Mouse (Mus musculus): ENCODE measurements around the gene Nr3c2. TPM values are rescaled to one million over a fixed set of nuclear protein-coding genes. Genes with fewer than 3 reads are reported as not detected.

Gene Nr3c2
- polyA plus RNA-seq, 1 experiment from 2014 or later, result 3.0 TPM

GRCm38 (mm10) chr8:77185816-77186215 is 286.6 kb downstream of the Nr3c2 start:
- H3K4me2 ChIP-seq, result no peak overlapping the region
- H3K27me3 ChIP-seq, result no peaks in the 10 kb centered on the region
- no peak overlapping the region for H3K27ac ChIP-seq
- H3K4me1 ChIP-seq, result peaks cover 12% of the 10 kb centered on the region
- no peak overlapping the region for H3K9ac ChIP-seq
- no peaks in the 10 kb centered on the region for H3K9me3 ChIP-seq
- no peaks in the 10 kb centered on the region for H3K36me3 ChIP-seq
- no peak for ATAC-seq (ENCODE audit: insufficient number of reproducible peaks, insufficient read depth, low FRiP score, low TSS enrichment, low read depth)
- no peak overlapping the region for H3K4me3 ChIP-seq
- WGBS, result 91% methylated on average over 28 of the region's 28 CpGs

GRCm38 (mm10) chr8:77186914-77187536 is 287.8 kb downstream of the Nr3c2 start:
- Histone ChIP-seq H3K9me3 (no peaks in the 10 kb centered on the region), H3K4me2 (no peak overlapping the region), H3K27ac (no peak overlapping the region), H3K4me1 (peaks cover 12% of the 10 kb centered on the region), H3K27me3 (no peaks in the 10 kb centered on the region), H3K4me3 (no peak overlapping the region), H3K9ac (no peak overlapping the region), H3K36me3 (no peaks in the 10 kb centered on the region)
- ATAC-seq (ENCODE audit: insufficient number of reproducible peaks, insufficient read depth, low FRiP score, low TSS enrichment, low read depth), result no peak
- 78% methylated on average over 9 of the region's 9 CpGs for WGBS

- WGBS, result 55% methylated on average over 9 of the region's 9 CpGs
- peaks cover 12% of the 10 kb centered on the region for H3K4me1 ChIP-seq
- H3K27ac ChIP-seq, result no peak overlapping the region
- H3K9ac ChIP-seq, result no peak overlapping the region
- H3K27me3 ChIP-seq, result no peaks in the 10 kb centered on the region
- H3K4me2 ChIP-seq, result no peak overlapping the region
- no peaks in the 10 kb centered on the region for H3K9me3 ChIP-seq
- ATAC-seq (ENCODE audit: insufficient number of reproducible peaks, insufficient read depth, low FRiP score, low TSS enrichment, low read depth), result no peak
- H3K4me3 ChIP-seq, result no peak overlapping the region
- H3K36me3 ChIP-seq, result no peaks in the 10 kb centered on the region
These were observed 288.5 kb downstream of the Nr3c2 start for GRCm38 (mm10) chr8:77187748-77188147.

GRCm38 (mm10) chr8:77188298-77188697 is 289.1 kb downstream of the Nr3c2 start:
- no peak overlapping the region for H3K27ac ChIP-seq
- H3K9me3 ChIP-seq, result no peaks in the 10 kb centered on the region
- no peaks in the 10 kb centered on the region for H3K36me3 ChIP-seq
- no peak overlapping the region for H3K9ac ChIP-seq
- no peak for ATAC-seq (ENCODE audit: insufficient number of reproducible peaks, insufficient read depth, low FRiP score, low TSS enrichment, low read depth)
- no peaks in the 10 kb centered on the region for H3K27me3 ChIP-seq
- no peak overlapping the region for H3K4me3 ChIP-seq
- WGBS, result 30% methylated on average over 4 of the region's 4 CpGs
- H3K4me1 ChIP-seq, result peaks cover 12% of the 10 kb centered on the region
- H3K4me2 ChIP-seq, result no peak overlapping the region

GRCm38 (mm10) chr8:77189318-77189717 is 290.1 kb downstream of the Nr3c2 start:
- H3K36me3 ChIP-seq, result no peaks in the 10 kb centered on the region
- H3K4me1 ChIP-seq, result peaks cover 12% of the 10 kb centered on the region
- no peak overlapping the region for H3K9ac ChIP-seq
- no peak for ATAC-seq (ENCODE audit: insufficient number of reproducible peaks, insufficient read depth, low FRiP score, low TSS enrichment, low read depth)
- 66% methylated on average over 9 of the region's 9 CpGs for WGBS
- H3K4me2 ChIP-seq, result no peak overlapping the region
- no peak overlapping the region for H3K27ac ChIP-seq
- H3K9me3 ChIP-seq, result no peaks in the 10 kb centered on the region
- no peak overlapping the region for H3K4me3 ChIP-seq
- no peaks in the 10 kb centered on the region for H3K27me3 ChIP-seq

- Histone ChIP-seq H3K9me3 (no peaks in the 10 kb centered on the region), H3K4me2 (no peak overlapping the region), H3K27ac (no peak overlapping the region), H3K27me3 (no peaks in the 10 kb centered on the region), H3K4me1 (peaks cover 12% of the 10 kb centered on the region), H3K36me3 (no peaks in the 10 kb centered on the region), H3K4me3 (no peak overlapping the region), H3K9ac (no peak overlapping the region)
- 84% methylated on average over 3 of the region's 3 CpGs for WGBS
- ATAC-seq (ENCODE audit: insufficient number of reproducible peaks, insufficient read depth, low FRiP score, low TSS enrichment, low read depth), result no peak
These were observed 291.2 kb downstream of the Nr3c2 start for GRCm38 (mm10) chr8:77190393-77190792.

GRCm38 (mm10) chr8:77209297-77209696 is 310.1 kb downstream of the Nr3c2 start:
- WGBS, result 91% methylated on average over 3 of the region's 3 CpGs
- Histone ChIP-seq H3K4me1 (peaks cover 20% of the 10 kb centered on the region), H3K27me3 (no peaks in the 10 kb centered on the region), H3K4me2 (no peak overlapping the region), H3K4me3 (no peak overlapping the region), H3K36me3 (no peaks in the 10 kb centered on the region), H3K9ac (no peak overlapping the region), H3K27ac (no peak overlapping the region), H3K9me3 (no peaks in the 10 kb centered on the region)
- no peak for ATAC-seq (ENCODE audit: insufficient number of reproducible peaks, insufficient read depth, low FRiP score, low TSS enrichment, low read depth)

GRCm38 (mm10) chr8:77213893-77214464 is 314.7 kb downstream of the Nr3c2 start:
- H3K27ac ChIP-seq, result peak overlapping the region; percentile 84
- 28% methylated on average over 3 of the region's 3 CpGs for WGBS

GRCm38 (mm10) chr8:77214665-77215064 is 315.4 kb downstream of the Nr3c2 start:
- Histone ChIP-seq H3K4me1 (peaks cover 31% of the 10 kb centered on the region), H3K27ac (peak overlapping the region; percentile 84), H3K9me3 (no peaks in the 10 kb centered on the region), H3K4me3 (no peak overlapping the region), H3K36me3 (no peaks in the 10 kb centered on the region), H3K4me2 (peak overlapping the region; percentile 37), H3K27me3 (no peaks in the 10 kb centered on the region), H3K9ac (no peak overlapping the region)
- WGBS, result 45% methylated on average over 8 of the region's 8 CpGs
- 0 out of 2 replicates have a peak, but pooled peaks have one; percentile 59 for ATAC-seq (ENCODE audit: insufficient number of reproducible peaks, insufficient read depth, low FRiP score, low TSS enrichment, low read depth)

More at GRCm38 (mm10) chr8:77213893-77214464, 314.7 kb downstream of the Nr3c2 start:
- peaks cover 31% of the 10 kb centered on the region for H3K4me1 ChIP-seq
- no peaks in the 10 kb centered on the region for H3K27me3 ChIP-seq
- H3K9ac ChIP-seq, result no peak overlapping the region
- no peak overlapping the region for H3K4me3 ChIP-seq
- no peaks in the 10 kb centered on the region for H3K36me3 ChIP-seq
- no peak for ATAC-seq (ENCODE audit: insufficient number of reproducible peaks, insufficient read depth, low FRiP score, low TSS enrichment, low read depth)
- peak overlapping the region; percentile 37 for H3K4me2 ChIP-seq
- no peaks in the 10 kb centered on the region for H3K9me3 ChIP-seq

GRCm38 (mm10) chr8:77215191-77215590 is 315.9 kb downstream of the Nr3c2 start:
- Histone ChIP-seq H3K27ac (no peak overlapping the region), H3K4me1 (peaks cover 30% of the 10 kb centered on the region), H3K27me3 (no peaks in the 10 kb centered on the region), H3K4me2 (no peak overlapping the region), H3K9ac (no peak overlapping the region), H3K4me3 (no peak overlapping the region), H3K36me3 (no peaks in the 10 kb centered on the region), H3K9me3 (no peaks in the 10 kb centered on the region)
- WGBS, result 53% methylated on average over 6 of the region's 6 CpGs
- ATAC-seq (ENCODE audit: insufficient number of reproducible peaks, insufficient read depth, low FRiP score, low TSS enrichment, low read depth), result no peak

- H3K9ac ChIP-seq, result no peak overlapping the region
- WGBS, result 74% methylated on average over 4 of the region's 4 CpGs
- H3K27ac ChIP-seq, result no peak overlapping the region
- no peaks in the 10 kb centered on the region for H3K36me3 ChIP-seq
- ATAC-seq (ENCODE audit: insufficient number of reproducible peaks, insufficient read depth, low FRiP score, low TSS enrichment, low read depth), result no peak
- H3K4me1 ChIP-seq, result 0 out of 2 replicates have a peak, but pooled peaks cover 7% of the 10 kb centered on the region
- H3K27me3 ChIP-seq, result no peaks in the 10 kb centered on the region
- H3K4me3 ChIP-seq, result no peak overlapping the region
- H3K9me3 ChIP-seq, result no peaks in the 10 kb centered on the region
- H3K4me2 ChIP-seq, result no peak overlapping the region
These were observed 323.9 kb downstream of the Nr3c2 start for GRCm38 (mm10) chr8:77223123-77223522.

- no peak for ATAC-seq (ENCODE audit: insufficient number of reproducible peaks, insufficient read depth, low FRiP score, low TSS enrichment, low read depth)
- Histone ChIP-seq H3K9me3 (no peaks in the 10 kb centered on the region), H3K27ac (no peak overlapping the region), H3K9ac (no peak overlapping the region), H3K4me2 (no peak overlapping the region), H3K4me1 (0 out of 2 replicates have a peak, but pooled peaks cover 7% of the 10 kb centered on the region), H3K27me3 (no peaks in the 10 kb centered on the region), H3K4me3 (no peak overlapping the region), H3K36me3 (no peaks in the 10 kb centered on the region)
- 84% methylated on average over 5 of the region's 5 CpGs for WGBS
These were observed 328.5 kb downstream of the Nr3c2 start for GRCm38 (mm10) chr8:77227742-77228141.
